Mouse (Mus musculus) liver, postnatal 0 days (tissue): Measurements from ENCODE around the gene Gm9903. TPM values are rescaled to one million over a fixed set of nuclear protein-coding genes. Genes with fewer than 3 reads are reported as not detected.

Experiments used
- ATAC-seq: fragments of 200-750 bp; cut with Nextera tagmentation; 2 replicates; pipeline ENCODE4 v1.8.0; 2017; ENCODE audit warnings: mild to moderate bottlenecking, moderate library complexity
- DNase-seq: peaks from one replicate; pipeline ENCODE4 v3.0.0-alpha.2; 2016
- H3K27ac ChIP-seq: fragments of 300-500 bp; sonication (generic); 2 replicates; pipeline ENCODE4 v1.5.1; 2014; ENCODE audit warnings: antibody characterized with exemption, moderate library complexity, mild to moderate bottlenecking, low read depth
- H3K27me3 ChIP-seq: fragments of 300-500 bp; sonication (generic); 2 replicates; pipeline ENCODE4 v1.6.1; 2014; ENCODE audit warnings: low read length, control low read depth, mixed read lengths; ENCODE audit not compliant: insufficient read depth
- H3K36me3 ChIP-seq: fragments of 300-500 bp; sonication (generic); replicated peaks from 2 replicates; pipeline ENCODE4 v1.6.1; 2014; ENCODE audit warnings: mild to moderate bottlenecking, control low read depth, low read length, moderate library complexity, mixed read lengths; ENCODE audit not compliant: insufficient read depth
- H3K4me1 ChIP-seq: fragments of 300-500 bp; sonication (generic); 2 replicates; pipeline ENCODE4 v1.6.1; 2014; ENCODE audit warnings: antibody characterized with exemption, mild to moderate bottlenecking, control low read depth; ENCODE audit not compliant: insufficient read depth
- H3K4me2 ChIP-seq: fragments of 300-500 bp; sonication (generic); 2 replicates; pipeline ENCODE4 v1.6.1; 2014; ENCODE audit warnings: low read depth, mild to moderate bottlenecking, low read length, moderate library complexity, mixed read lengths
- H3K4me3 ChIP-seq: fragments of 300-500 bp; sonication (generic); 2 replicates; pipeline ENCODE4 v1.5.1; 2014; ENCODE audit warnings: low read depth, low read length
- H3K9ac ChIP-seq: fragments of 300-500 bp; sonication (generic); replicated peaks from 2 replicates; pipeline ENCODE4 v1.6.1; 2014; ENCODE audit warnings: mild to moderate bottlenecking, moderate library complexity
- H3K9me3 ChIP-seq: fragments of 300-500 bp; sonication (generic); 2 replicates; pipeline ENCODE4 v1.6.1; 2016; ENCODE audit warnings: mild to moderate bottlenecking, control low read depth, low read length, mixed read lengths
- CTCF ChIP-seq: sonication (generic); IDR thresholded peaks from 2 replicates; pipeline ENCODE4 v1.5.1; 2016; ENCODE audit warnings: antibody characterized with exemption, low read depth
- EP300 ChIP-seq: IDR thresholded peaks from 2 replicates; pipeline ENCODE4 v1.6.1; 2016; ENCODE audit warnings: antibody characterized with exemption, low read depth, mild to moderate bottlenecking
- WGBS: fragments of 180-500 bp; shearing (Covaris S2); extraction: QIAGEN DNeasy Blood & Tissue Kit; methylation state at CpG from one replicate; pipeline ENCODE4 v1.1.7; 2014; ENCODE audit not compliant: insufficient replicate concordance; 5-methylcytosine and 5-hydroxymethylcytosine counted together
- polyA plus RNA-seq: library from polyadenylated mRNA; unstranded; fragments of >200 nt; fragmentation: Nextera tagmentation; extraction: Ambion mirVana; gene quantifications from 2 replicates; pipeline ENCODE4 v1.2.1, GENCODE M21; 2015

Gene Gm9903
- polyA plus RNA-seq, 1 experiment from 2014 or later = 0.20 TPM

DNA sequence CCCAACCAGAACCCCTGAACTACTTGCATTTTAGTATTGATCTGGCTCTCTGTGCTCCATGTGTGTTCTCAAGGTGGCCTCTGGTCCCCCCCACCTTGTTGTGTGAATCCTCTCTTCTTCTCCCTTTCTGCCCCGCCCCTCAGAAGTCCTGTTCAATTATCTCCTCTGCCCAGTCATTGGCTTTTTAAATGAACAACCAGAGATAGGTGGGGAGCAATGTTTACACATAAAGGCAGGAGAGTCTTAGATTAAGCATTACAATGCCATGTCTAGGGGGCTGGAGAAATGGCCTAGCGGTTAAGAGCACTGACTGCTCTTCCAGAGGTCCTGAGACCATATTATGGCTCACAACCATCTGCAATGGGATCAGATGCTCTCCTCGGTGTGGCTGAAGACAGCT, 5.6 kb downstream of the Gm9903 start:
- no peak for DNase-seq
- WGBS = 74% methylated on average over 3 of the region's 3 CpGs
- Histone ChIP-seq H3K27me3 (no peaks in the 10 kb centered on the region), H3K4me3 (no peak overlapping the region), H3K9ac (no peak overlapping the region), H3K36me3 (peaks cover 29% of the 10 kb centered on the region), H3K4me1 (peaks cover 6% of the 10 kb centered on the region), H3K9me3 (no peaks in the 10 kb centered on the region), H3K27ac (no peak overlapping the region), H3K4me2 (no peak overlapping the region)
- TF ChIP-seq CTCF = no peak
- TF ChIP-seq EP300 = no peak
- 0 out of 2 replicates have a peak, but pooled peaks have one; percentile 32 for ATAC-seq

DNA sequence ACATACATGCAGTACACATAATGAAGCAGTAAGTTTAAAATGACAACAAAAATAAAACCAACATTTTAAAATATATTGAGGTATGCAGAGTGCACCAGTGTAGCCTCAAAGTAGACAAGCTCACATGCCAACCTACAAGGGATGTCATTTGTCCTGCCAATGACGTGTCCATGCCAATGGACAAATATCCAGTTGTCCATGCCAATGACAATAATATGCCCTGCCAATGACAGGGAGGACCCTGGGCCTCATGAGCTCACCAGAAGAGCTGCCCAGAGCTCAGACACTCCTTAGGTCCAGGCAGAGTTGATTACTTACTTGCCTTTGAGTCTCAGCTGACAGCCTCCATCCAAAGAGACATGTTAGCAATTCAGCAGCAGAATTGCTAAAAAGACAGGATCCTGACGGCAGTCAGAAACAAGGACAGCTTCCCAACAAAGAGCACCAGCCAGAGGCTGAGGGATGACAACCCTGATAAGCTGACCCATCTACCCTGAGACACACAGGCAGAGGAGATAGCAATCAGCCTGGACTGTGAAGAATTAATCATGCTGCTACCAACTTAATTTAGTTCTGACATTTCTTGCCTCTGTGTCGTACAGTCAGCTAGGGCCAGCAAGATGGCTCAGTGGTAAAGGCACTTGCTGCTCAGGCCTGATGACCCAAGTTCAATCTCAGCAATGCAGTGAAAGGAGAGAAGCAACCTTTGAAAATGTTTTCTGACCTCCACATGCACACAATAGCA, 8.1 kb downstream of the Gm9903 start:
- no peak for DNase-seq

DNA sequence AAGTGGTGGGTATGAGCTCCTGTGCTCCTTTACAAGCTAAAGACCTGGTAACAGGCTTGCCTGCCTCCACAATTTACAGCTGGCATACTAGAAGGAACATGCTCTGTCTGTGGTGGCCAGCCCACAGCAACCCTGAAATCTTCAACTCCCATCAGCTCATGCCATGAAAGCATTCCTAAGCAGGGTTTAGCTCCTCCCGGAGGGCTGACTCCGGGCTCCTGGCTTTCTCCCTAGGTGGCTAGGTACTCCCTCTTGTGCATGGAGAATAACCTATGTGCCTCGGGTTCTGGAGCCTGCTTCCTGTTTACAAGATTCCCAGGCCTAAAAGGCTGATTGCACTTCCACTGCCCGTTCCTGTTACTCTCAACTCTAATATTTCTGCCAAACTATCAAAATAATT, 9.1 kb downstream of the Gm9903 start:
- no peak overlapping the region for H3K4me3 ChIP-seq
- peaks cover 63% of the 10 kb centered on the region for H3K36me3 ChIP-seq
- H3K27me3 ChIP-seq = no peaks in the 10 kb centered on the region
- H3K4me2 ChIP-seq = no peak overlapping the region
- H3K9me3 ChIP-seq = no peaks in the 10 kb centered on the region
- no peak for TF ChIP-seq EP300
- TF ChIP-seq CTCF = no peak
- no peaks in the 10 kb centered on the region for H3K4me1 ChIP-seq
- ATAC-seq = no peak
- DNase-seq = no peak
- no peak overlapping the region for H3K9ac ChIP-seq
- WGBS = 66% methylated on average over 4 of the region's 4 CpGs
- H3K27ac ChIP-seq = peak overlapping the region; percentile 51; the same call in 1 of the 2 replicates

More for the DNA sequence above, 8.1 kb downstream of the Gm9903 start:
- no peak overlapping the region for H3K4me2 ChIP-seq
- peaks cover 53% of the 10 kb centered on the region for H3K36me3 ChIP-seq
- no peak overlapping the region for H3K4me3 ChIP-seq
- H3K9ac ChIP-seq = no peak overlapping the region
- TF ChIP-seq CTCF (no peak), EP300 (no peak)
- H3K27ac ChIP-seq = no peak overlapping the region
- no peaks in the 10 kb centered on the region for H3K4me1 ChIP-seq
- H3K27me3 ChIP-seq = no peaks in the 10 kb centered on the region
- H3K9me3 ChIP-seq = no peaks in the 10 kb centered on the region
- no peak for ATAC-seq
- 78% methylated on average over 3 of the region's 3 CpGs for WGBS

DNA sequence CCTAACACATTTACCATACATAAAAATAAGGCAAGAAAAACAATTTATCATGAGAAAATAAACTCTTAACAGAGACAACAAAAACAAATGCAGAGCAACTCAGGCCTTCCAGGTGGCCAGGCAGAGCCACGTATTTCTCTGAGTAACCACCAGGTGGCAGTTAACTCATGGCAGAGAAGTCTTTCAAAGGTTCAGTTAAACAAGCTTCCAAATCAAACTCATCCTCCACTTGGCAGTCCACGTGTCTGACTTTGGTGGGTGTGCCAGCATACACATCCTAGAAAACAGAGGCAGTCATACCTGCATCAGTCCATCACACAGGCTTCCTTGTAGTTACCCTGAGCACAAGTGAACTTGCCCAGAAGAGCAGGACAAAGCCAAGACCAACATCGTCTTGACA, 10.9 kb downstream of the Gm9903 start:
- Histone ChIP-seq H3K27me3 (no peaks in the 10 kb centered on the region), H3K4me3 (no peak overlapping the region), H3K27ac (no peak overlapping the region), H3K36me3 (peaks cover 80% of the 10 kb centered on the region), H3K4me2 (no peak overlapping the region), H3K9ac (no peak overlapping the region), H3K4me1 (no peaks in the 10 kb centered on the region), H3K9me3 (no peaks in the 10 kb centered on the region)
- WGBS = 35% methylated on average over 3 of the region's 3 CpGs
- ATAC-seq (peak; percentile 51; the same call in 1 of the 2 replicates), DNase-seq (peak; percentile 47)
- peak; percentile 82 for TF ChIP-seq CTCF
- no peak for TF ChIP-seq EP300

DNA sequence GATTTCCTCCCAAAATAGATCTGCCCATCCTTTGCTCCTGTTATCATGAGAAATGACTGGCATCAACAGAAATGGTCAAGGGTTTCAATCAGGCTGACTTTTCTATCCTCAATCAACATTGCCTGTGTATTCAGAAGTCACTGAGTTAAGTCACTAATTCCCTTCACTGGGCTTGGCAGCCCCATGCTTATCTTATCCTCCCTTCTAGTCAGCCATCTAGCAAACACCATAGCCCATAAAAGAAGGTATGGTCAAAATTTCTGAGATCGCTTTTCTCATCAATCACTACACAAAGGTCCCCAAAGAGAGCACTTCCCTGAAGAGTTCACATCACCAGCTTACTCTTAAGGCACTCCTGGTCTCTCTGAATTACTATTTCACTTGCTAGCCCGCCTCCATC, 21.3 kb downstream of the Gm9903 start:
- no peaks in the 10 kb centered on the region for H3K9me3 ChIP-seq
- peaks cover 21% of the 10 kb centered on the region for H3K4me1 ChIP-seq
- ATAC-seq (no peak), DNase-seq (no peak)
- TF ChIP-seq CTCF (no peak), EP300 (no peak)
- H3K9ac ChIP-seq = peak overlapping the region; percentile 87
- peak overlapping the region; percentile 76 for H3K4me2 ChIP-seq
- no peaks in the 10 kb centered on the region for H3K27me3 ChIP-seq
- H3K4me3 ChIP-seq = peak overlapping the region; percentile 72
- H3K36me3 ChIP-seq = peaks cover 59% of the 10 kb centered on the region
- WGBS = 6% methylated on average over 2 of the region's 2 CpGs
- peak overlapping the region; percentile 98 for H3K27ac ChIP-seq

DNA sequence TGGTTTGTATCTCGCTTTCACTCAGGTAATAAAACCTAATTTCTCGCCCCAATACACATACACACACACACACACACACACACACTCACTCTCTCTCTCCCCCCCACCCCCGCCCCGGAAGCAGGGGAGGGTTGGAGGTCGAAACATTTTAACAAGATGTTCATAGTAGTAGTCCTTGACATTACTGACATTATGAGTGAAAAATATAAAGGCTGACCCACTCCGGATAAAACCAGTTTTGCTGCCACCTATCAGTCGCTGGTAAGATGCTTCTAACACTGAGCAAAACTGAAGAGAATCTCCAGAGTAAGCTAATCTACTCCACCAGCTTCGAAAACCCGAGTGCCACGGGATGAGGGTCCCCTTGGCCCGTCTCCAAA, 21.8 kb downstream of the Gm9903 start:
- H3K27me3 ChIP-seq = no peaks in the 10 kb centered on the region
- peak overlapping the region; percentile 72 for H3K4me3 ChIP-seq
- peaks cover 26% of the 10 kb centered on the region for H3K4me1 ChIP-seq
- under 1% methylated on average over 11 of the region's 11 CpGs for WGBS
- peak overlapping the region; percentile 76 for H3K4me2 ChIP-seq
- TF ChIP-seq EP300 = no peak
- no peak for TF ChIP-seq CTCF
- H3K9me3 ChIP-seq = no peaks in the 10 kb centered on the region
- H3K27ac ChIP-seq = peak overlapping the region; percentile 98
- ATAC-seq (no peak), DNase-seq (peak; percentile 48)
- H3K36me3 ChIP-seq = peaks cover 53% of the 10 kb centered on the region
- H3K9ac ChIP-seq = peak overlapping the region; percentile 87
